Mouse (Mus musculus) gastrocnemius, adult 2 months (tissue): ENCODE data around the gene Cnga4. TPM values are rescaled to one million over a fixed set of nuclear protein-coding genes. Genes with fewer than 3 reads are reported as not detected.
"Not testable (repeated sequence)": the region's sequence is repeated elsewhere in the genome, so short reads cannot be mapped to it uniquely, and the experiment has no call there.

Experiments used
- DNase-seq: peaks from one replicate; pipeline ENCODE4 v3.0.0; 2022
- H3K27ac ChIP-seq: fragments of 200-600 bp; 2 replicates; pipeline ENCODE4 v1.8.1; 2022; ENCODE audit warnings: mild to moderate bottlenecking
- H3K4me3 ChIP-seq: fragments of 200-600 bp; 2 replicates; pipeline ENCODE4 v1.8.1; 2022; ENCODE audit warnings: mild to moderate bottlenecking, moderate library complexity
- CTCF ChIP-seq: fragments of 200-600 bp; IDR thresholded peaks from 2 replicates; pipeline ENCODE4 v1.8.1; 2022; ENCODE audit warnings: antibody characterized with exemption, mild to moderate bottlenecking, moderate library complexity
- intact Hi-C: fragments of 180-260 bp; cut with DNase I; formaldehyde crosslinking; loops from one replicate; pipeline ENCODE4 v1.15.1; 2025
- long read RNA-seq, 2 experiments: library from polyadenylated mRNA; stranded (forward); transcript quantifications; one replicate each; pipeline ENCODE4 v2.0.0; 2021
- total RNA-seq, 2 experiments: library from RNA; stranded (reverse); gene quantifications; 2 replicates each; pipeline ENCODE4 v1.2.3; 2021

Cnga4 gene
- total RNA-seq, result not detected
- long read RNA-seq, experiment 1, result 0 reads
- long read RNA-seq, experiment 2, result 0 reads

GRCm38 (mm10) chr7:105404268-105404667 lies at the start of gene Cnga4:
TSS of gene Cnga4 (plus strand) at chr7:105404568.
- intact Hi-C loops, result no loop called here
- no peak for TF ChIP-seq CTCF
- DNase-seq, result no peak
- H3K4me3 ChIP-seq, result no peak within 1 kb of the TSS
- H3K27ac ChIP-seq, result no peak within 1 kb of the TSS

GRCm38 (mm10) chr7:105356064-105356463 lies 48.3 kb upstream of the Cnga4 start:
- intact Hi-C loops, H3K27ac ChIP-seq, DNase-seq, H3K4me3 ChIP-seq: not testable (repeated sequence)

- intact Hi-C loops, H3K4me3 ChIP-seq, DNase-seq: not testable (repeated sequence)
Measured at GRCm38 (mm10) chr7:105356487-105356886, 47.9 kb upstream of the Cnga4 start.

GRCm38 (mm10) chr7:105361713-105362112 lies 42.7 kb upstream of the Cnga4 start:
- intact Hi-C loops, result no loop called here
- no peak for TF ChIP-seq CTCF
- no peak overlapping the region for H3K27ac ChIP-seq
- no peak overlapping the region for H3K4me3 ChIP-seq
- no peak for DNase-seq

More at GRCm38 (mm10) chr7:105356487-105356886, 47.9 kb upstream of the Cnga4 start:
- H3K27ac ChIP-seq, result not testable (repeated sequence)

GRCm38 (mm10) chr7:105367268-105367667 lies 37.1 kb upstream of the Cnga4 start:
- intact Hi-C loops, result no loop called here
- no peak for DNase-seq
- Histone ChIP-seq H3K27ac (no peak overlapping the region), H3K4me3 (no peak overlapping the region)
- TF ChIP-seq CTCF, result no peak

- no peak for TF ChIP-seq CTCF
- Histone ChIP-seq H3K4me3 (no peak within 1 kb of the TSS), H3K27ac (no peak within 1 kb of the TSS)
- intact Hi-C loops, result no loop called here
- DNase-seq, result no peak
Measured at GRCm38 (mm10) chr7:105367930-105368329, 36.4 kb upstream of the Cnga4 start, which contains the start of gene Olfr692. TSS of gene Olfr692 (plus strand) at chr7:105368230.

GRCm38 (mm10) chr7:105368521-105368920 lies 35.8 kb upstream of the Cnga4 start:
- no peak for DNase-seq
- H3K4me3 ChIP-seq, result no peak overlapping the region
- no peak for TF ChIP-seq CTCF
- intact Hi-C loops, result no loop called here
- no peak overlapping the region for H3K27ac ChIP-seq

- no peak overlapping the region for H3K4me3 ChIP-seq
- TF ChIP-seq CTCF, result no peak
- no peak overlapping the region for H3K27ac ChIP-seq
- intact Hi-C loops, result no loop called here
- DNase-seq, result no peak
Measured at GRCm38 (mm10) chr7:105372912-105373311, 31.5 kb upstream of the Cnga4 start.

- no peak overlapping the region for H3K4me3 ChIP-seq
- DNase-seq, result no peak
- no peak for TF ChIP-seq CTCF
- intact Hi-C loops, result no loop called here
- no peak overlapping the region for H3K27ac ChIP-seq
Measured at GRCm38 (mm10) chr7:105373509-105373908, 30.9 kb upstream of the Cnga4 start.

GRCm38 (mm10) chr7:105373976-105374375 lies 30.4 kb upstream of the Cnga4 start:
- no peak for DNase-seq
- TF ChIP-seq CTCF, result no peak
- Histone ChIP-seq H3K4me3 (no peak overlapping the region), H3K27ac (no peak overlapping the region)
- intact Hi-C loops, result no loop called here

GRCm38 (mm10) chr7:105374866-105375265 lies 29.5 kb upstream of the Cnga4 start, which contains the start of gene Gm5901:
TSS of gene Gm5901 (plus strand) at chr7:105375038.
- no peak for DNase-seq
- Histone ChIP-seq H3K27ac (no peak within 1 kb of the TSS), H3K4me3 (no peak within 1 kb of the TSS)
- no peak for TF ChIP-seq CTCF
- intact Hi-C loops, result no loop called here

- DNase-seq, result no peak
- no peak overlapping the region for H3K27ac ChIP-seq
- intact Hi-C loops, result no loop called here
Measured at GRCm38 (mm10) chr7:105380329-105380728, 24.0 kb upstream of the Cnga4 start.

GRCm38 (mm10) chr7:105387696-105388095 lies 16.7 kb upstream of the Cnga4 start:
- DNase-seq, result no peak
- TF ChIP-seq CTCF, result no peak
- H3K4me3 ChIP-seq, result no peak overlapping the region
- H3K27ac ChIP-seq, result no peak overlapping the region
- intact Hi-C loops, result no loop called here

More at GRCm38 (mm10) chr7:105380329-105380728, 24.0 kb upstream of the Cnga4 start:
- no peak for TF ChIP-seq CTCF
- no peak overlapping the region for H3K4me3 ChIP-seq

GRCm38 (mm10) chr7:105390236-105390635 lies 14.1 kb upstream of the Cnga4 start:
- intact Hi-C loops, result loop anchor here (10.0 kb wide), 1 partner anchor 255 kb away; the partner anchor contains the start of genes Arfip2, Gm45799 and Timm10b
- no peak for DNase-seq
- TF ChIP-seq CTCF, result no peak
- Histone ChIP-seq H3K4me3 (no peak overlapping the region), H3K27ac (no peak overlapping the region)

- no peak overlapping the region for H3K4me3 ChIP-seq
- no peak for TF ChIP-seq CTCF
- intact Hi-C loops, result loop anchor here (10.0 kb wide), 1 partner anchor 250 kb away; the partner anchor contains the start of genes Arfip2, Gm45799 and Timm10b
- no peak overlapping the region for H3K27ac ChIP-seq
- DNase-seq, result no peak
Measured at GRCm38 (mm10) chr7:105394606-105395005, 9.8 kb upstream of the Cnga4 start.
